Comparison of ENCODE assay signal across 9 mouse cellular contexts in genomic region chr11:119915666-119916065, GRCm38 (mm10). TPM values are rescaled to one million over a fixed set of nuclear protein-coding genes. Genes with fewer than 3 reads are reported as not detected.
A peak's percentile ranks its signal among the peaks of the same experiment; 100 is the strongest.
DNase-seq lines count a peak whose midpoint lies in the region; ATAC-seq and TF ChIP-seq lines count a peak whose summit lies in the region.
"Had no signal": no experiment of that assay in that cellular context is flagged by ENCODE, and none has a peak within 500 bp of the region (broad histone marks: within the 10 kb centered on the region; RNA-seq: fewer than 3 reads in every experiment).

No protein-coding gene starts in this region.

- H3K4me2 ChIP-seq in hindbrain, embryonic 15.5 days = no peak overlapping the region
- no peak overlapping the region for H3K4me2 ChIP-seq in hindbrain, embryonic 16.5 days (ENCODE audit: low read length)
- 0 out of 2 replicates have a peak overlapping the region, but pooled peaks have one; percentile 9 for H3K4me2 ChIP-seq in embryonic facial prominence, embryonic 13.5 days
- H3K4me2 ChIP-seq in liver, postnatal 0 days (ENCODE audit: low read depth, low read length) = 0 out of 2 replicates have a peak overlapping the region, but pooled peaks have one; percentile 3

- 85% methylated on average over 9 of the region's 9 CpGs for WGBS in hindbrain, embryonic 15.5 days
- WGBS in hindbrain, embryonic 16.5 days = 91% methylated on average over 9 of the region's 9 CpGs
- WGBS in embryonic facial prominence, embryonic 13.5 days = 82% methylated on average over 9 of the region's 9 CpGs
- 18% methylated on average over 9 of the region's 9 CpGs for WGBS in kidney, adult 2 months
- 71% methylated on average over 9 of the region's 9 CpGs for WGBS in liver, postnatal 0 days (ENCODE audit: insufficient replicate concordance)

- H3K4me1 ChIP-seq in hindbrain, embryonic 15.5 days (replicated peaks) = peaks cover 35% of the 10 kb centered on the region
- peaks cover 21% of the 10 kb centered on the region for H3K4me1 ChIP-seq in hindbrain, embryonic 16.5 days (ENCODE audit: control insufficient read depth, insufficient read depth, low read depth, low read length)
- H3K4me1 ChIP-seq in embryonic facial prominence, embryonic 13.5 days = peaks cover 29% of the 10 kb centered on the region
- peaks cover 41% of the 10 kb centered on the region for H3K4me1 ChIP-seq in kidney, adult 2 months (ENCODE audit: control insufficient read depth, insufficient read depth, low read length)
- peaks cover 30% of the 10 kb centered on the region for H3K4me1 ChIP-seq in liver, postnatal 0 days (ENCODE audit: insufficient read depth)

- peaks cover 23% of the 10 kb centered on the region for H3K36me3 ChIP-seq in hindbrain, embryonic 15.5 days
- H3K36me3 ChIP-seq in hindbrain, embryonic 16.5 days (ENCODE audit: control insufficient read depth, insufficient read depth, low read length) = peaks cover 26% of the 10 kb centered on the region
- peaks cover 50% of the 10 kb centered on the region for H3K36me3 ChIP-seq in embryonic facial prominence, embryonic 13.5 days
- peaks cover 1% of the 10 kb centered on the region; the same call in 1 of the 2 replicates for H3K36me3 ChIP-seq in kidney, adult 2 months (ENCODE audit: control insufficient read depth, insufficient read depth, low read length)
- H3K36me3 ChIP-seq in liver, postnatal 0 days (replicated peaks; ENCODE audit: insufficient read depth, low read length) = peaks cover 21% of the 10 kb centered on the region

- no peak for ATAC-seq in hindbrain, embryonic 15.5 days (ENCODE audit: low FRiP score, low read depth)
- no peak for ATAC-seq in hindbrain, embryonic 16.5 days
- ATAC-seq in embryonic facial prominence, embryonic 13.5 days (ENCODE audit: insufficient number of reproducible peaks, insufficient read depth, low FRiP score, low TSS enrichment, low read depth) = no peak
- no peak for ATAC-seq in liver, postnatal 0 days
- ATAC-seq in megakaryocyte progenitor cell, adult 5-6 weeks (replicated peaks; ENCODE audit: poor library complexity) = no peak
- ATAC-seq: Patski had no signal

- intact Hi-C loops in left cerebral cortex, postnatal 36 days (cut with DNase I) = no loop called here

- H3K4me3 ChIP-seq in hindbrain, embryonic 15.5 days = no peak overlapping the region
- H3K4me3 ChIP-seq in hindbrain, embryonic 16.5 days (ENCODE audit: low read length) = no peak overlapping the region
- no peak overlapping the region for H3K4me3 ChIP-seq in embryonic facial prominence, embryonic 13.5 days
- H3K4me3 ChIP-seq in kidney, adult 2 months (ENCODE audit: insufficient read depth, low read depth, low read length) = peak overlapping the region; percentile 77; the same call in 1 of the 2 replicates
- no peak overlapping the region for H3K4me3 ChIP-seq in liver, postnatal 0 days (ENCODE audit: low read depth, low read length)

- no peak for TF ChIP-seq POLR2A in kidney, adult 2 months (IDR thresholded peaks at IDR 0.05; ENCODE audit: low read depth, low read length)

- TF ChIP-seq EP300 in liver, postnatal 0 days (IDR thresholded peaks at IDR 0.05; ENCODE audit: low read depth) = no peak

- H3K27me3 ChIP-seq in hindbrain, embryonic 15.5 days = no peaks in the 10 kb centered on the region
- no peaks in the 10 kb centered on the region for H3K27me3 ChIP-seq in hindbrain, embryonic 16.5 days (replicated peaks; ENCODE audit: control insufficient read depth, insufficient read depth, low read length)
- H3K27me3 ChIP-seq in embryonic facial prominence, embryonic 13.5 days = no peaks in the 10 kb centered on the region
- no peaks in the 10 kb centered on the region for H3K27me3 ChIP-seq in kidney, adult 2 months (replicated peaks; ENCODE audit: control insufficient read depth, insufficient read depth, low read length)
- H3K27me3 ChIP-seq in liver, postnatal 0 days (ENCODE audit: insufficient read depth, low read length) = no peaks in the 10 kb centered on the region
- H3K27me3 ChIP-seq: Patski had no signal

- H3K9me3 ChIP-seq in hindbrain, embryonic 15.5 days = no peaks in the 10 kb centered on the region
- H3K9me3 ChIP-seq in hindbrain, embryonic 16.5 days (ENCODE audit: control insufficient read depth, low read length) = no peaks in the 10 kb centered on the region
- H3K9me3 ChIP-seq in embryonic facial prominence, embryonic 13.5 days = no peaks in the 10 kb centered on the region
- H3K9me3 ChIP-seq in liver, postnatal 0 days (ENCODE audit: low read length) = no peaks in the 10 kb centered on the region

- DNase-seq in kidney, adult 2 months = peak; percentile 78
- no peak for DNase-seq in liver, postnatal 0 days
- no peak for DNase-seq in left cerebral cortex, postnatal 36 days (ENCODE audit: low spot score in 2 of 2)
- DNase-seq in thymus, postnatal 36 days = no peak

- no peak overlapping the region for H3K9ac ChIP-seq in hindbrain, embryonic 15.5 days
- no peak overlapping the region for H3K9ac ChIP-seq in hindbrain, embryonic 16.5 days (ENCODE audit: low read depth, low read length)
- peak overlapping the region; percentile 95 for H3K9ac ChIP-seq in embryonic facial prominence, embryonic 13.5 days
- no peak overlapping the region for H3K9ac ChIP-seq in liver, postnatal 0 days (replicated peaks)

- no peak for TF ChIP-seq CTCF in kidney, adult 2 months (conservative IDR thresholded peaks at IDR 0.05; ENCODE audit: insufficient read depth, insufficient read length, low read depth, low read length)
- no peak for TF ChIP-seq CTCF in liver, postnatal 0 days (IDR thresholded peaks at IDR 0.05; ENCODE audit: low read depth)

- H3K27ac ChIP-seq in hindbrain, embryonic 15.5 days (replicated peaks) = 0 out of 2 replicates have a peak overlapping the region, but pooled peaks have one; percentile 0
- H3K27ac ChIP-seq in hindbrain, embryonic 16.5 days (ENCODE audit: low read depth, low read length) = no peak overlapping the region
- peak overlapping the region; percentile 45 for H3K27ac ChIP-seq in embryonic facial prominence, embryonic 13.5 days
- H3K27ac ChIP-seq in kidney, adult 2 months (ENCODE audit: insufficient read depth, low read depth, low read length) = peak overlapping the region; percentile 91
- H3K27ac ChIP-seq in liver, postnatal 0 days (ENCODE audit: low read depth) = no peak overlapping the region

RNA-seq across cellular contexts. Expression of gene Chmp6, which starts 2.4 kb away (rescaled TPM):
- 102 and 109 TPM in 2 replicates for polyA plus RNA-seq in hindbrain, embryonic 15.5 days (2015; fragmentation: Nextera tagmentation; extraction: Ambion mirVana)
- 112 and 114 TPM in 2 replicates for polyA plus RNA-seq in hindbrain, embryonic 16.5 days (2015; fragmentation: Nextera tagmentation; extraction: Ambion mirVana)
- 103 and 104 TPM in 2 replicates for polyA plus RNA-seq in embryonic facial prominence, embryonic 13.5 days (2015; fragmentation: Nextera tagmentation; extraction: Ambion mirVana)
- polyA plus RNA-seq in kidney, adult 2 months (2012; rRNA removed) = 97.2 and 106 TPM in 2 replicates
- polyA plus RNA-seq in liver, postnatal 0 days (2015; fragmentation: Nextera tagmentation; extraction: Ambion mirVana) = 28.0 and 30.5 TPM in 2 replicates
- 10 to 100 TPM; 43.7 to 45.4 TPM for total RNA-seq in left cerebral cortex, postnatal 36 days (2021)
- 15.9 and 16.2 TPM in 2 replicates for total RNA-seq in megakaryocyte progenitor cell, adult 5-6 weeks (2015)
- 33.4 and 34.8 TPM in 2 replicates for total RNA-seq in megakaryocyte progenitor cell, adult 5-6 weeks (2017)

RNA-seq across cellular contexts. Expression of gene Baiap2, which starts 26.9 kb away (rescaled TPM):
- polyA plus RNA-seq in hindbrain, embryonic 15.5 days (2015; fragmentation: Nextera tagmentation; extraction: Ambion mirVana) = 16.8 and 20.1 TPM in 2 replicates
- polyA plus RNA-seq in hindbrain, embryonic 16.5 days (2015; fragmentation: Nextera tagmentation; extraction: Ambion mirVana) = 22.8 and 23.9 TPM in 2 replicates
- polyA plus RNA-seq in embryonic facial prominence, embryonic 13.5 days (2015; fragmentation: Nextera tagmentation; extraction: Ambion mirVana) = 17.5 and 20.0 TPM in 2 replicates
- 78.1 and 88.4 TPM in 2 replicates for polyA plus RNA-seq in kidney, adult 2 months (2012; rRNA removed)
- 20.8 and 21.3 TPM in 2 replicates for polyA plus RNA-seq in liver, postnatal 0 days (2015; fragmentation: Nextera tagmentation; extraction: Ambion mirVana)
- total RNA-seq in left cerebral cortex, postnatal 36 days (2021) = 100 to 1,000 TPM; 228 to 303 TPM
- 4.4 and 4.8 TPM in 2 replicates for total RNA-seq in megakaryocyte progenitor cell, adult 5-6 weeks (2015)
- total RNA-seq in megakaryocyte progenitor cell, adult 5-6 weeks (2017) = 5.5 and 6.8 TPM in 2 replicates

Comparison
In these comparisons a context has a peak if more than half of its experiments do, and no peak if none do; other contexts are left out.
1. H3K27ac ChIP-seq: peak in hindbrain, embryonic 15.5 days (single experiment), embryonic facial prominence, embryonic 13.5 days (single experiment) and kidney, adult 2 months (single experiment); none in hindbrain, embryonic 16.5 days (single experiment) and liver, postnatal 0 days (single experiment).
2. H3K4me2 ChIP-seq: peak in embryonic facial prominence, embryonic 13.5 days (single experiment) and liver, postnatal 0 days (single experiment); none in hindbrain, embryonic 15.5 days (single experiment) and hindbrain, embryonic 16.5 days (single experiment).